Mouse (Mus musculus): Measurements from ENCODE around the gene Gp1ba. TPM values are rescaled to one million over a fixed set of nuclear protein-coding genes. Genes with fewer than 3 reads are reported as not detected.
A peak's percentile ranks its signal among the peaks of the same experiment; 100 is the strongest.

Gene Gp1ba
- polyA plus RNA-seq, 1 experiment, result 0.04 TPM

DNA sequence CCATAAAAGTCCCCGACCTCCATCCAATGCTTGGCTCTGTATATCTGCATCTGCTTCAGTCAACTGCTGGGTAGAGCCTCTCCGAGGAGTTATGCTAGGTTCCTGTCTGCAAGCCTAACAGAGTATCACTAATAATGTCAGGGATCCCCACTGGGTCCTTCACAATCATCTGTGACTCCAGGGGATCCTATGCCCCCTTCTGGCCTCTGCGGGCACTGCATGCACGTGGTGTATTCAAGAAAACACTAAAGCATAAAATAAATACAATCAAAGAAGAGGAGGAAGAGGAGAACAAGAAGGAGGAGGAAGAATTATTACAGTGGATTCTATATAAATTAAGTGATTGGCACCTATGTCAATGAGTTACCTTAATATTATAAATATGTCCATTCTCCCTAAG is 13.4 kb upstream of the Gp1ba start:
- 43% methylated on average over 4 of the region's 4 CpGs for WGBS
- DNase-seq, result peak; percentile 59
- H3K27me3 ChIP-seq (ENCODE audit: control insufficient read depth, insufficient read depth, low read length), result no peaks in the 10 kb centered on the region
- H3K4me1 ChIP-seq (replicated peaks; ENCODE audit: control insufficient read depth, insufficient read depth, low read length), result no peaks in the 10 kb centered on the region
- H3K27ac ChIP-seq (ENCODE audit: control insufficient read depth, insufficient read depth, low read length), result no peak overlapping the region
- TF ChIP-seq POLR2A (IDR thresholded peaks at IDR 0.05; ENCODE audit: control insufficient read depth, extremely low read depth, insufficient read depth, low read length, poor library complexity), result no peak
- peak; percentile 22; the same call in 1 of the 2 replicates for TF ChIP-seq CTCF (IDR thresholded peaks at IDR 0.05; ENCODE audit: borderline replicate concordance, control insufficient read depth, extremely low read depth, insufficient read depth, low read length, poor library complexity)
- H3K36me3 ChIP-seq (ENCODE audit: control insufficient read depth, insufficient read depth, low read length), result no peaks in the 10 kb centered on the region
- no peak overlapping the region for H3K4me3 ChIP-seq (ENCODE audit: control insufficient read depth, insufficient read depth, low read length)

DNA sequence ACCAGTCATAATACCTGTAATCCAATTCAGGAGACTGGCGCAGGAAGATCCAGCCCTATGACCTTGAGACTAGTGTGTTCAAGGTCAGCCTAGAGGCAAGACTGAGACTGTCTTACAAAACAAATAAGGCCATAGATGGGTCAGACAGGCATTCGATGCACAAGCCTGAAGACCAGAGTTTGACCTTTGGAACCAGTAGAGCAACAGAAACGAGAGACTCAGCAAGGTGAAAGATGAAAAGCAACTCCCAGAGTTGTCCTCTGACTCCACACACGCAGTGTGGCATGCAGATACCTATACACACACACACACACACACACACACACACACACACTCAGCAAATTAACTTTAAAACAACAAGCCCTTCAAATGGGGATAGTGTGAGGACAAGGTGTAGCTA is 12.0 kb upstream of the Gp1ba start:
- WGBS, result 86% methylated on average over 4 of the region's 4 CpGs
- no peak overlapping the region for H3K4me3 ChIP-seq (ENCODE audit: control insufficient read depth, insufficient read depth, low read length)
- H3K4me1 ChIP-seq (replicated peaks; ENCODE audit: control insufficient read depth, insufficient read depth, low read length), result no peaks in the 10 kb centered on the region
- DNase-seq, result no peak
- H3K27me3 ChIP-seq (ENCODE audit: control insufficient read depth, insufficient read depth, low read length), result no peaks in the 10 kb centered on the region
- no peak overlapping the region for H3K27ac ChIP-seq (ENCODE audit: control insufficient read depth, insufficient read depth, low read length)
- TF ChIP-seq POLR2A (IDR thresholded peaks at IDR 0.05; ENCODE audit: control insufficient read depth, extremely low read depth, insufficient read depth, low read length, poor library complexity), result no peak
- TF ChIP-seq CTCF (IDR thresholded peaks at IDR 0.05; ENCODE audit: borderline replicate concordance, control insufficient read depth, extremely low read depth, insufficient read depth, low read length, poor library complexity), result no peak
- H3K36me3 ChIP-seq (ENCODE audit: control insufficient read depth, insufficient read depth, low read length), result no peaks in the 10 kb centered on the region

DNA sequence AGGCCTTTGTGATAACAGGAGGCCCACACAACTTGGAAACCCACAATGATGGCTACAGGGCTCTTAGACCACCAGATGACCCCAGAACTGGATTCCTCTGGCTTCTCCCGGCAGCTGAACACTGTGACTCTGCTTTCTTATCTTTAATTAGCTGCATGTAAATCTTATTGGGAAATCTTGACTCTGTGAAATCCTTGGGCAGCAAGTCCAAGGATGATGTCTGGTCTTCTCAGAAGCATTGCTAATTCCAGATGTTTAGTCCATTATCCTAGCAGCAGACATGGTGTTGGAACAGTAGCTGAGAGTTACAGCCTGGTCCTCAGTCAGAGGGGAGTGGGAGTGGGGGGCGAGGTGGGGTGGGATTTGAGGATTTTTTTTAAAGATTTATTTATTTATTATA is 10.5 kb upstream of the Gp1ba start:
- DNase-seq, result no peak
- TF ChIP-seq POLR2A (IDR thresholded peaks at IDR 0.05; ENCODE audit: control insufficient read depth, extremely low read depth, insufficient read depth, low read length, poor library complexity) (no peak), CTCF (IDR thresholded peaks at IDR 0.05; ENCODE audit: borderline replicate concordance, control insufficient read depth, extremely low read depth, insufficient read depth, low read length, poor library complexity) (no peak)
- WGBS, result 94% methylated on average over 2 of the region's 2 CpGs
- H3K36me3 ChIP-seq (ENCODE audit: control insufficient read depth, insufficient read depth, low read length), result no peaks in the 10 kb centered on the region
- H3K27ac ChIP-seq (ENCODE audit: control insufficient read depth, insufficient read depth, low read length), result no peak overlapping the region
- no peaks in the 10 kb centered on the region for H3K4me1 ChIP-seq (replicated peaks; ENCODE audit: control insufficient read depth, insufficient read depth, low read length)
- no peaks in the 10 kb centered on the region for H3K27me3 ChIP-seq (ENCODE audit: control insufficient read depth, insufficient read depth, low read length)
- H3K4me3 ChIP-seq (ENCODE audit: control insufficient read depth, insufficient read depth, low read length), result no peak overlapping the region

DNA sequence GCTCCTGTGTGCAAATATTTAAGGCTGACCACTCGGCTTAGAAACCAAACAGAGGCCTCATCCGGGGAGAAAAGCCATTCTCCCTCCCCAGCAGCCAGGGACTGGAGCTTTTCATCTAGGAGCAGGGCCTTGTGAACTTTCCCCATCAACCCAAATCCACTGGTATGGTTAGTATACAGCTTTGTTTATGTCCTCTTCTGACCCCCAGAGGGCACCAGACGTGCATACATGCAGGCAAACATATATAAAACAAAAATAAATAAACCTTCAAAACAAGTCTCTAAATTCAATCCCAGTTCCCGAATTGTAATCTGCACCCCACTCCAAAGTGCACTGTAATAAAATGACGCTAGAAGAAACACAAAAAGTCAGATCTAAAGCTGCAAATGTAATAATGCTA is 9.4 kb upstream of the Gp1ba start:
- H3K36me3 ChIP-seq (ENCODE audit: control insufficient read depth, insufficient read depth, low read length), result no peaks in the 10 kb centered on the region
- 62% methylated on average over 5 of the region's 5 CpGs for WGBS
- no peak overlapping the region for H3K27ac ChIP-seq (ENCODE audit: control insufficient read depth, insufficient read depth, low read length)

DNA sequence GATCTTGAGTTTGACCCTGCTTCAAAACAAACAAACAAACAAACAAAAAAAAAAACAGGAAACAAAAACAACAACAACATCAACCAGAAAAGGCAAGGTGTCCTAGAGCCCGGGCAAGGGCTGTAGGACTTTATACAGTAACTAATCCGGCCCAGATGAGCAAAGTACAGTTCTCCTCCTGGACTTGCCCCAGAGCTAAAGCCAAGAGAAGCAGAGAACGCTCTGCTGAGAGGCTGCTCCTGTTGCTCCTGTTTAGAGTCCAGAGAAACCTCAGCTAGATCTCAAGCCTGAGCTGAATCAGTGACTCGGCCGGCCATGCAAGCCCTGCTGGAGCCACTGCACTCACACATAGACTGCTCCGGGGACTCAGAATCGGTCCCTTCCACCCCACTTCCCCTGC is 8.8 kb upstream of the Gp1ba start:
- no peaks in the 10 kb centered on the region for H3K4me1 ChIP-seq (replicated peaks; ENCODE audit: control insufficient read depth, insufficient read depth, low read length)
- no peak overlapping the region for H3K4me3 ChIP-seq (ENCODE audit: control insufficient read depth, insufficient read depth, low read length)
- DNase-seq, result no peak
- H3K36me3 ChIP-seq (ENCODE audit: control insufficient read depth, insufficient read depth, low read length), result no peaks in the 10 kb centered on the region
- 82% methylated on average over 7 of the region's 7 CpGs for WGBS
- H3K27ac ChIP-seq (ENCODE audit: control insufficient read depth, insufficient read depth, low read length), result no peak overlapping the region
- no peaks in the 10 kb centered on the region for H3K27me3 ChIP-seq (ENCODE audit: control insufficient read depth, insufficient read depth, low read length)
- TF ChIP-seq CTCF (IDR thresholded peaks at IDR 0.05; ENCODE audit: borderline replicate concordance, control insufficient read depth, extremely low read depth, insufficient read depth, low read length, poor library complexity), result no peak
- TF ChIP-seq POLR2A (IDR thresholded peaks at IDR 0.05; ENCODE audit: control insufficient read depth, extremely low read depth, insufficient read depth, low read length, poor library complexity), result no peak

More for the DNA sequence above, 9.4 kb upstream of the Gp1ba start:
- no peaks in the 10 kb centered on the region for H3K4me1 ChIP-seq (replicated peaks; ENCODE audit: control insufficient read depth, insufficient read depth, low read length)
- peak; percentile 55 for DNase-seq
- TF ChIP-seq CTCF (IDR thresholded peaks at IDR 0.05; ENCODE audit: borderline replicate concordance, control insufficient read depth, extremely low read depth, insufficient read depth, low read length, poor library complexity), result no peak
- no peak for TF ChIP-seq POLR2A (IDR thresholded peaks at IDR 0.05; ENCODE audit: control insufficient read depth, extremely low read depth, insufficient read depth, low read length, poor library complexity)
- no peak overlapping the region for H3K4me3 ChIP-seq (ENCODE audit: control insufficient read depth, insufficient read depth, low read length)
- no peaks in the 10 kb centered on the region for H3K27me3 ChIP-seq (ENCODE audit: control insufficient read depth, insufficient read depth, low read length)

DNA sequence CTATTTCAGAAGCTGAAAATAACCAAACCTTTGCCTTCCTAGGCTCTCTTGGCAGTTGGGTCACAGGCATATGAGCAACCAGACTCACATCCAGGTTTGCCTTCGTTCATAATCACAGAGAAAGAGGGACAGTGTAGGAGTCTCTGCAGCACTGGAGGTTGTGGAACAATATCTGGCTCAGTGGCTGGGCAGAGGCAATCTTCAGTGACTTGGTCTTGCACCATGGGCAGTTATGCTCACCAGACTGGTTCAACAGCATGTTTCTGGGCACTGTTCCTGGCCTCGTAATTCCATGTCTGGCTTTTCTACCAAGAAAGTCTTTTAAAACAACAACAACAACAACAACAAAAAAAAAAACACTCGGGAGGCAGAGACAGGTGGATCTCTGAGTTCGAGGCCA is 3.3 kb upstream of the Gp1ba start:
- H3K27ac ChIP-seq (ENCODE audit: control insufficient read depth, insufficient read depth, low read length), result no peak overlapping the region
- DNase-seq, result no peak
- WGBS, result 91% methylated on average over 4 of the region's 4 CpGs
- no peaks in the 10 kb centered on the region for H3K36me3 ChIP-seq (ENCODE audit: control insufficient read depth, insufficient read depth, low read length)
- no peak for TF ChIP-seq POLR2A (IDR thresholded peaks at IDR 0.05; ENCODE audit: control insufficient read depth, extremely low read depth, insufficient read depth, low read length, poor library complexity)
- no peak for TF ChIP-seq CTCF (IDR thresholded peaks at IDR 0.05; ENCODE audit: borderline replicate concordance, control insufficient read depth, extremely low read depth, insufficient read depth, low read length, poor library complexity)
- no peaks in the 10 kb centered on the region for H3K4me1 ChIP-seq (replicated peaks; ENCODE audit: control insufficient read depth, insufficient read depth, low read length)
- no peaks in the 10 kb centered on the region for H3K27me3 ChIP-seq (ENCODE audit: control insufficient read depth, insufficient read depth, low read length)
- no peak overlapping the region for H3K4me3 ChIP-seq (ENCODE audit: control insufficient read depth, insufficient read depth, low read length)

DNA sequence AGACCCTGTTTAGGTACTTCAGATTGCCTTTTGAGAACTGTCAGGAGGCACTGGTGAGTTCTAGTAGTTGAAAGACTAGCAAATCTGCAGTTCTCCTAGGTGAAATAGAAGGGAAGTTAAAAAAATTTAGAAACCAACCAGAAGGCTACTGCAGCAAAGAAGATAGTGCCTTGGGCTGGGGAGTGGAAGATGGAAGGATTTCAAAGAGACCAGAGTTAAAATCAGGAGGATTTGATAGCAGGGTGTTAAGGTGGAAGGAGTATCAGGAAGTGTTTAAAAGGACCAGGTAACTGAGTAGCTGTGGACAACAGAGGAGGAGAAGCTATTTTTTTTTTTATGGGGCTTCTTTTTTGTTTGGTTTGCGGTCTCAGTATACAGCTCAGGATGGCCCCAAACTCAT is 1.2 kb upstream of the Gp1ba start:
- no peaks in the 10 kb centered on the region for H3K4me1 ChIP-seq (replicated peaks; ENCODE audit: control insufficient read depth, insufficient read depth, low read length)
- 100% methylated on average over 1 of the region's 1 CpGs for WGBS
- no peak for DNase-seq
- H3K36me3 ChIP-seq (ENCODE audit: control insufficient read depth, insufficient read depth, low read length), result no peaks in the 10 kb centered on the region
- TF ChIP-seq CTCF (IDR thresholded peaks at IDR 0.05; ENCODE audit: borderline replicate concordance, control insufficient read depth, extremely low read depth, insufficient read depth, low read length, poor library complexity), result no peak
- TF ChIP-seq POLR2A (IDR thresholded peaks at IDR 0.05; ENCODE audit: control insufficient read depth, extremely low read depth, insufficient read depth, low read length, poor library complexity), result no peak
- H3K27me3 ChIP-seq (ENCODE audit: control insufficient read depth, insufficient read depth, low read length), result no peaks in the 10 kb centered on the region
- H3K4me3 ChIP-seq (ENCODE audit: control insufficient read depth, insufficient read depth, low read length), result no peak overlapping the region
- no peak overlapping the region for H3K27ac ChIP-seq (ENCODE audit: control insufficient read depth, insufficient read depth, low read length)
